Mouse (Mus musculus) midbrain, embryonic 11.5 days (tissue): Measurements from ENCODE around the gene Dxo. TPM values are rescaled to one million over a fixed set of nuclear protein-coding genes. Genes with fewer than 3 reads are reported as not detected.
"Not testable (repeated sequence)": the region's sequence is repeated elsewhere in the genome, so short reads cannot be mapped to it uniquely, and the experiment has no call there.

Source experiments
- ATAC-seq: fragments of 200-750 bp; cut with Nextera tagmentation; 2 replicates; pipeline ENCODE4 v1.8.0; 2017; ENCODE audit warnings: moderate TSS enrichment, moderate library complexity; ENCODE audit not compliant: low FRiP score
- DNase-seq: peaks from one replicate; pipeline ENCODE4 v3.0.0; 2015; ENCODE audit warnings: low spot score; ENCODE audit errors: missing footprints
- H3K27ac ChIP-seq: fragments of 300-500 bp; sonication (generic); 2 replicates; pipeline ENCODE4 v1.5.1; 2014; ENCODE audit warnings: low read depth, low read length
- H3K27me3 ChIP-seq: fragments of 300-500 bp; sonication (generic); 2 replicates; pipeline ENCODE4 v1.6.1; 2014; ENCODE audit warnings: mild to moderate bottlenecking, low read length, moderate library complexity, mixed read lengths; ENCODE audit not compliant: control insufficient read depth, insufficient read depth
- H3K36me3 ChIP-seq: fragments of 300-500 bp; sonication (generic); 2 replicates; pipeline ENCODE4 v1.6.1; 2014; ENCODE audit warnings: mild to moderate bottlenecking, low read length, moderate library complexity, mixed read lengths; ENCODE audit not compliant: control insufficient read depth, insufficient read depth
- H3K4me1 ChIP-seq: fragments of 300-500 bp; sonication (generic); 2 replicates; pipeline ENCODE4 v1.6.1; 2014; ENCODE audit warnings: low read length; ENCODE audit not compliant: control insufficient read depth, insufficient read depth
- H3K4me2 ChIP-seq: fragments of 300-500 bp; sonication (generic); 2 replicates; pipeline ENCODE4 v1.6.1; 2014; ENCODE audit warnings: mild to moderate bottlenecking, moderate library complexity
- H3K4me3 ChIP-seq: fragments of 300-500 bp; sonication (generic); 2 replicates; pipeline ENCODE4 v1.5.1; 2014; ENCODE audit warnings: low read depth, low read length
- H3K9ac ChIP-seq: fragments of 300-500 bp; sonication (generic); 2 replicates; pipeline ENCODE4 v1.6.1; 2014; ENCODE audit warnings: low read length
- H3K9me3 ChIP-seq: fragments of 300-500 bp; sonication (generic); 2 replicates; pipeline ENCODE4 v1.6.1; 2016; ENCODE audit warnings: low read length; ENCODE audit not compliant: control insufficient read depth
- WGBS: fragments of 180-500 bp; shearing (Covaris S2); extraction: QIAGEN DNeasy Blood & Tissue Kit; methylation state at CpG from one replicate; pipeline ENCODE4 v1.1.7; 2014; 5-methylcytosine and 5-hydroxymethylcytosine counted together
- polyA plus RNA-seq: library from polyadenylated mRNA; unstranded; fragments of >200 nt; fragmentation: Nextera tagmentation; extraction: Ambion mirVana; gene quantifications from 2 replicates; pipeline ENCODE4 v1.2.1, GENCODE M21; 2014

The Dxo gene
- polyA plus RNA-seq, 1 experiment from 2014 or later, result 64.8 TPM

DNA sequence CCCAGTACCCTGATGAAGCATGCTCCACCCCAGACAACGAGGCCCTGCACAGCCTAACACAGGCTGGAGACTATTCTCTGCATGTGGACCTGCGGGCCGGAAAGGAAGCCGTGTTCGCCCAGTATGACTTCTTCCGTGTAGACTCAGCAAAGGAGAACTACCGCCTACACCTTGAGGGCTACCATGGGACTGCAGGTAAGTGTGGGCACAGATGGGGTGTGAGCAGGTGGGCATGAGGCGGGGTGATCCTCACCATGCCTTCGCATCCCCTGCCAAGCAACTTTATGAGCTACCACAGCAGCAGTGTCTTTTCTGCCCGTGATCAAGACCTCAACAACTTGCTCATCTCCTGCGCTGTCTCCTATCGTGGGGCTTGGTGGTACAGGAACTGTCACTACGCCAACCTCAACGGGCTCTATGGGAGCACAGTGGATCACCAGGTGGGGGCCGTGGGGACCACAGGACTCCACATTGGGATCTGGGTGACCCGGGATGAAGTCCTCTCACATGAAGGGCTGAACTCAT, 36.0 kb upstream of the Dxo start:
- DNase-seq, H3K27ac ChIP-seq: not testable (repeated sequence)

DNA sequence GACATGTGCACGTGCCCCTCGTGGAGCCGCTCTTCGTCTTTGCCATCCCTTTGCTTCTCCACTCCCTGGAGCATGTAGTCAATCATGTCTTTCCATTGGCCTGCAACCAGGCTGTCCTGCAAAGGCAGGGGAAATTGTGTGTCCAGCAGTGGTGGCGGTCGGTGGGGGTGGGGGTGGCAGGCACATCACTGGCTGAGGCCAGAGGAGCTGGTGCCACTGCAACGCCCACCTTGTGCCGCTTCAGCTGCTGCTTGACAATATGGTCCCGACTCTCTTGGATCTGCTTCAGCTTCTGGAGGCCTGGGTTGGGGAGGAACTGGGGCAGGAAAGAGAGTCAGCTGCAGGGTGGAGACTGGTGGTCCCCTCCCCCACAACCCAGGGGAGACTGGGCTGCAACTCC, 34.1 kb upstream of the Dxo start:
- not testable (repeated sequence) for H3K9ac ChIP-seq, H3K27me3 ChIP-seq, H3K36me3 ChIP-seq, H3K4me2 ChIP-seq, H3K27ac ChIP-seq, H3K9me3 ChIP-seq, H3K4me1 ChIP-seq, H3K4me3 ChIP-seq, ATAC-seq, DNase-seq
- WGBS, result 94% methylated on average over 9 of the region's 9 CpGs

More for the DNA sequence above, 36.0 kb upstream of the Dxo start:
- H3K4me1 ChIP-seq, ATAC-seq, H3K4me3 ChIP-seq, H3K36me3 ChIP-seq, H3K4me2 ChIP-seq, H3K9me3 ChIP-seq, H3K9ac ChIP-seq, H3K27me3 ChIP-seq: not testable (repeated sequence)
- WGBS, result 93% methylated on average over 16 of the region's 16 CpGs

DNA sequence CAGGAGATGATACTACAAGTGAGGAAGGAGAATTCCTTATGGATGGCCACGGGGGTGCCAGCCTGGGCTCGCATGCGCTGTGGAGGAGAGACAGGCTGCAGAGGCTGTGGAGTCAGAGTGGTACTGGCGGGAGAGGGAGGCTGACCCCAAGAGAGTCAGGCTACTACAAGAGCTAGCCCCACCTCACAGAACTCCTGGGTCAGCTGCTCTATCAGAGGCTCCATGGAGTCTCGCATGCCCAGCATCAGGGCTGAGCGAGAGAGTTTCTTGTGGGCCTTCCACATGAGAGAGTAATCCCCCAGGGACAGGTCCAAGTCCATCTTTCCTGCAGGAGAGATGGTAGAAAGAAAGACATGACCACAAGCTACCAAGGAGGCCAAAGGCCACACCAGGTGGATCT, 33.5 kb upstream of the Dxo start:
- DNase-seq, H3K27ac ChIP-seq, H3K36me3 ChIP-seq, H3K27me3 ChIP-seq, ATAC-seq, H3K4me1 ChIP-seq, H3K4me3 ChIP-seq, H3K4me2 ChIP-seq, H3K9ac ChIP-seq, H3K9me3 ChIP-seq: not testable (repeated sequence)
- WGBS, result 93% methylated on average over 6 of the region's 6 CpGs

DNA sequence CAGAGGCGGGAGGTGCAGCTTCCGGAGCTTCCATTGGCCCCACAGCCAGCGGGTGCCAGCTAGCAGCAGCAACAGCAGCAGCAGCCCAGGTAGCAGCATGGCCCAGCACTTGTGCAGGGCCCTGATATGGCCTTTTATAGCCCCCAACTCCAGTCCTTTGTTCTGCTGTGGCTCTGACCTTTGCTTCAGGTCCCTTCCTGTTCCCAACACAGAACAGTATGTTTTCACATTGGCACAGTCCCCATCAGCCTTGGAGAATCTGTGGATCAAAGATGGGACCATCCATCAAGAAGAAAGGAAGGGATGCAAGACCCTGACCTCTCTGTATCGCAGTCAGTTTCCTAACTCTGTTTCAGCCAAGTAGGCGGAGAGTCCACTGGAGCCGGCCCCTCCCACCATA, 32.5 kb upstream of the Dxo start, which contains the start of gene Cyp21a1:
Gene Cyp21a1, minus strand, starts transcription at position 261 of the 400 bp plus-strand sequence.
- not testable (repeated sequence) for DNase-seq, H3K27ac ChIP-seq, H3K4me1 ChIP-seq, ATAC-seq, H3K9me3 ChIP-seq, H3K36me3 ChIP-seq, H3K9ac ChIP-seq, H3K4me3 ChIP-seq, H3K27me3 ChIP-seq, H3K4me2 ChIP-seq
- 100% methylated on average over 1 of the region's 6 CpGs for WGBS

DNA sequence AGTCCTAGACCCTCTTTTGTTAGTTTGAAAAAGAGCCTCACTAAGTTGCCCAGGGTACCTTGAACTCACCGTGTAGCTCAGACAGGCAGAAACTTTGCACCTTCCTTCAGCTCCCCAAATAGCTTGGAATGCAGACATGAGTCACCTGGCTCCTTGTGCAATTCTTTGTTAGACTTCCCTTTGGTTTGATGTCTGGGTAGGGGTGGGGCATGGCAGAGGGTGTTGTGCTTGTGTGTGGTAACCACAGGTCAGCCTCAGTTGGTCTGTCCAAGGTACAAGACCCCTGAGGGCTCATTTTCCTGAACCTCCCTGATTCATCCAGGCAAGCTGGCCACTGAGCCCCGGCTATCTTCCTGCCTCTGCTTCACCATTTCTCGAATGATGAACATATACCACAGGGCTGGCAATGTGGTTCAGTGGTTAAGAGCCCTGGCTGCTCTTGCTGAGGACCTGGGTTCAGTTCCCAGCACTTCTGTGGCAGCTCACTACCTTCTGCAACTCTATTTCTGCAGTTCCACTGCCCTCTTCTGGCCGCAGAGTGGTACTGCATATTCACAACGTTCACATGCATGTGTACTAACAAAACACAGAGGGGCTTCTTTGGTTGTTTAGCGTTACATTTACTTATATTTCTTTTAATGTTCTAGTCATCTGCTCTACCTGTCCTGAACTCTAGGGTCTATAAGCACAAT, 31.8 kb upstream of the Dxo start:
- DNase-seq, result no peak
- H3K27ac ChIP-seq, result no peak overlapping the region
- peaks cover 2% of the 10 kb centered on the region; the same call in 1 of the 2 replicates for H3K9me3 ChIP-seq
- H3K36me3 ChIP-seq, result no peaks in the 10 kb centered on the region
- H3K4me2 ChIP-seq, result no peak overlapping the region
- no peaks in the 10 kb centered on the region for H3K4me1 ChIP-seq
- H3K27me3 ChIP-seq, result no peaks in the 10 kb centered on the region
- no peak overlapping the region for H3K9ac ChIP-seq
- no peak overlapping the region for H3K4me3 ChIP-seq
- 72% methylated on average over 6 of the region's 6 CpGs for WGBS
- no peak for ATAC-seq

DNA sequence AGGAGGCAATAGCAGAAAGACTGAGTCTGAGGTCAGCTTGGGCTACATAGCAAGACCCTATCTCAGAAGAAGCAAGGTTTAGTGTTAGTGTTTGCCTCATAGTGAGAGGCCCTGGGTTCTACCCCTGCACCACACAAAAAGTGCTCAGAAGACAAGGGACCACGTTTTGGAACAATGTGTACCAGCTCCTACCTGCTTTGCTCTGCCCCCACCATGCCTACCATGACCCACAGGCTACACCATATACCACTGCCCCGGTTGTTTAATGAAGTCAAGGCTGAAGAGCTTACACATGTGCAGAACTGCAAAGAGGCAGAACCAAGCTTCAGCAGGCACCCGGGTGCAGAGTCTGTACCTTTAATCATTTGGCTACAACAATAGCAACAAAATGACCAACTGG, 29.6 kb upstream of the Dxo start:
- no peak overlapping the region for H3K4me2 ChIP-seq
- H3K36me3 ChIP-seq, result no peaks in the 10 kb centered on the region
- no peak overlapping the region for H3K4me3 ChIP-seq
- no peaks in the 10 kb centered on the region for H3K27me3 ChIP-seq
- no peaks in the 10 kb centered on the region for H3K4me1 ChIP-seq
- 66% methylated on average over 3 of the region's 3 CpGs for WGBS
- no peak overlapping the region for H3K9ac ChIP-seq
- no peak overlapping the region for H3K27ac ChIP-seq
- ATAC-seq (no peak), DNase-seq (no peak)
- H3K9me3 ChIP-seq, result peaks cover 2% of the 10 kb centered on the region; the same call in 1 of the 2 replicates

DNA sequence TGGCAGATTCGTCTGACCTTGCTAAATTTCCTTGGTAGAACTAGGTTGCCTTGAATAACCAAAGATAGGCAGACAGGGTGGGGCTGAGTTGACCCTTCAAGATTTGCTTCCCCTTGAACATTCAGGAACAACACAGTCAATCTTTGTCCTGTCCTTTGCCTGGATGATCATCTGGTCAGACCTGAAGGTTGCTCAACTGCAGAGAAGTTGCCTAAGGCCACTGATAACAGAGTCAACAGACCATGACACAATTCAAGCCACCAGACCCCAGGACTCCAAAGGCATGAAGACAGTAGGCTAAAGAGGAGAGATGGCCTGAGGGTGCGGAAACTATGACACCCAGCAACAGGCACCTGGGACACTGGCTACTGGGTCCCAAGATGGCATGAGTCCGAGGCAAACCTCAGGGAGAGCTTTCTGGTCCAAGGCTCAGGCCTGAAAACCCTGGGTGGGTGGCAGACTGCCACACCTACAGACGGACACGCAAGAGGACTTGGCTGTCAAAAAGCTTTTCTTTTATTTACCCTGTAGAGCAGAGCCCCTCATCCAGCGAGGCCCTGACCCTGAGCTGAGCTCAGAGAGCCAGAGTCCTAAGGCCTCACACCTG, 28.1 kb upstream of the Dxo start:
- H3K27ac ChIP-seq, result no peak overlapping the region
- no peaks in the 10 kb centered on the region for H3K36me3 ChIP-seq
- no peak for DNase-seq
- no peak overlapping the region for H3K4me3 ChIP-seq
- H3K9ac ChIP-seq, result no peak overlapping the region
- no peaks in the 10 kb centered on the region for H3K4me1 ChIP-seq
- H3K27me3 ChIP-seq, result no peaks in the 10 kb centered on the region
- 86% methylated on average over 6 of the region's 6 CpGs for WGBS
- no peak overlapping the region for H3K4me2 ChIP-seq
- peaks cover 2% of the 10 kb centered on the region; the same call in 1 of the 2 replicates for H3K9me3 ChIP-seq
- ATAC-seq, result no peak

DNA sequence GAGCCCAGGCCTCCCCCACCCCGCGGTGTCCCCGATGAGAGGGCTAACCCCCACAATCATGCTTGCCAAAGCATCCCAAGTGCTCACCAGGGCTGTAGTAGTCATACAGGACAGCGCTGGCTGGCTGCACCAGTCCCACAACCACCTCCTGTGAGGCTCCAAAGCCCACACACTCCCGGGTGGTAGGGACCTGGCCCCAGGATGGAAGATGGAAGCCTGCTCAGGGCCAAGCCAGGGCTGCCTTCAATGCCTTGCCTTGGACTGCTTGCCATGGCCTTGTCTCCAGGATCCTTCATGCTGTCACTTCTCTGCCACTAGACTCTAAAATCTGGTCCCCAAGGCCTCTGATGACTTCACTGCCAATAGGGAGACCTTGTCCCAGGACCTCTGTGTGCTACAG, 26.4 kb upstream of the Dxo start:
- 84% methylated on average over 5 of the region's 5 CpGs for WGBS
- H3K36me3 ChIP-seq, H3K27me3 ChIP-seq, ATAC-seq, H3K27ac ChIP-seq, H3K4me3 ChIP-seq, H3K4me1 ChIP-seq, H3K9me3 ChIP-seq, H3K4me2 ChIP-seq, DNase-seq, H3K9ac ChIP-seq: not testable (repeated sequence)

DNA sequence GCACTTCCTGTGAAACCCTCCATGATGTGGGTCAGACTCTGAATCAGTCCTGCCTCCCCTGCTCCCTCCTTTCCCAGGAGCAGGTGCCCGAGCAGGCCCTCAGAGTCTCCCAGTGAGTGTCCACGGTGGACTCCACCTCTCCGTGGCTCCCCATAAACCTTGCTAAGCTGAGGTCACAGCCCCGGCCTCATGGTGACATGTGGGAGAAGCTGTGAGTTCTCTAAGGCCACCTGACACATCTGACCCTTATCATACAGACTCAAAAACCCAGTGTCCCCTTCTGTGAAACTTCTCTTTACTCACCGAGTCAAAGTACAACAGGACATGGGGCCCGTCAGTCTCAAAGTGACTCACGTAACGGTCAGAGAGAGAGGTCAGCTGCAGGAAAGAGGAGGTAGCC, 26.0 kb upstream of the Dxo start:
- H3K9me3 ChIP-seq, H3K27me3 ChIP-seq, H3K36me3 ChIP-seq, H3K4me3 ChIP-seq, DNase-seq, H3K27ac ChIP-seq, H3K9ac ChIP-seq, ATAC-seq, H3K4me1 ChIP-seq, H3K4me2 ChIP-seq: not testable (repeated sequence)
- WGBS, result 75% methylated on average over 7 of the region's 8 CpGs
